Mouse (Mus musculus): ENCODE results near the gene Zscan2.
A peak's percentile ranks its signal among the peaks of the same experiment; 100 is the strongest.

Zscan2 gene

DNA sequence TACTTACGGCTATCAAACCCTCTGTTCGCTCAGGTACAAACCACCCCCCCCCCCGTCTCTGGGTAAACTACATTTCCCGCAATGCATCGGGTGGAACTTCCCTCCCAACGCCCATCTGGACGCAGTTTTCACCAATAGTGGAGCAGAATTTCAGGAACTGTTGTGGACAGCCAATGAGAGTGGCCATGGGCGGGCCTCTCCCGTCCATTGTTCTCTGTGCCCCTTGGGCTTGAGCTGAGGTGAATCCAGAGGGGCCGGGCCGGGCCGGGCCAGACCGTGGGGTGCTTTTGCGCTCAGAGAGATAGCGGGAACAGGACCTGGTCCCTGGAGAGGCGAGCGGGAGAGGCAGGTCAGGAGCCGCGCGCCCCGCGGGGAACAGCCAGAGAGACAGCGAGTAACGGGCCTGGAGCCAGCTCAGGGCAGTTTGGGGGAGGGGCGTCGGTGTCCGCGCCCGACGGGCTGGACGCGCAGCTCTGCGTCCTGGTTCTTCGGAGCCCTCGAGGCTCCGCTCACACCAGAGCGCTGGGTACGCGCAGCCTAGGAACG lies at the start of gene Zscan2:
Zscan2 (plus strand) TSS at position 192 of the 546 bp plus-strand sequence.
- peak; percentile 71 to 82 for DNase-seq (ENCODE audit: low spot score in 2 of 2)

GRCm38 (mm10) chr7:80813397-80813796 lies 47.3 kb upstream of the Zscan2 start:
- no peak for DNase-seq (ENCODE audit: low spot score in 2 of 2)

GRCm38 (mm10) chr7:80816641-80817040 lies 44.1 kb upstream of the Zscan2 start:
- DNase-seq (ENCODE audit: low spot score in 2 of 2) = no peak

DNA sequence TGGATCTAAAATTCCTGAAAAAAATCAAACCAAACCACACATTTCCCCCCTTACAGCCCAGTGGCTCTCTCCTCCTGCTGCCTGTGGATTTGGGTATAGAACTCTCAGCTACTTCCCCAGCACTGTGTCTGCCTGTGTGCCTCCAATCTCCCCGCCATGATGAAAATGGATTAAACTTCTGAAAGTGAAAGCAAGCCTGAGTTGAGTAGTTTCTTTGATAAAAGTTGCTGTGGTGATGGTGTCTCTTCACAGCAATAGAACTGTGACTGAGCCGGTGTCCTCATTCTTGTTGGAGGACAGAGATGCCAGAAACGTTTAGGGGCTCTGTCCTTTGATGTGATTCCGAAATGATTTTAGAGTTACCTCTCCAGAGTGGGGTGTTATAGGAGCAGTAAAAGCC lies 39.9 kb upstream of the Zscan2 start:
- no peak for DNase-seq (ENCODE audit: low spot score in 2 of 2)

GRCm38 (mm10) chr7:80823267-80823666 lies 37.5 kb upstream of the Zscan2 start:
- no peak for DNase-seq (ENCODE audit: low spot score in 2 of 2)

GRCm38 (mm10) chr7:80823875-80824682 lies 36.6 kb upstream of the Zscan2 start:
- DNase-seq (ENCODE audit: low spot score in 2 of 2) = no peak

- DNase-seq (ENCODE audit: low spot score in 2 of 2) = no peak
Measured at GRCm38 (mm10) chr7:80825843-80826403, 34.8 kb upstream of the Zscan2 start, which contains the start of gene Iqgap1. Gene Iqgap1, minus strand, starts transcription at chr7:80825974.

DNA sequence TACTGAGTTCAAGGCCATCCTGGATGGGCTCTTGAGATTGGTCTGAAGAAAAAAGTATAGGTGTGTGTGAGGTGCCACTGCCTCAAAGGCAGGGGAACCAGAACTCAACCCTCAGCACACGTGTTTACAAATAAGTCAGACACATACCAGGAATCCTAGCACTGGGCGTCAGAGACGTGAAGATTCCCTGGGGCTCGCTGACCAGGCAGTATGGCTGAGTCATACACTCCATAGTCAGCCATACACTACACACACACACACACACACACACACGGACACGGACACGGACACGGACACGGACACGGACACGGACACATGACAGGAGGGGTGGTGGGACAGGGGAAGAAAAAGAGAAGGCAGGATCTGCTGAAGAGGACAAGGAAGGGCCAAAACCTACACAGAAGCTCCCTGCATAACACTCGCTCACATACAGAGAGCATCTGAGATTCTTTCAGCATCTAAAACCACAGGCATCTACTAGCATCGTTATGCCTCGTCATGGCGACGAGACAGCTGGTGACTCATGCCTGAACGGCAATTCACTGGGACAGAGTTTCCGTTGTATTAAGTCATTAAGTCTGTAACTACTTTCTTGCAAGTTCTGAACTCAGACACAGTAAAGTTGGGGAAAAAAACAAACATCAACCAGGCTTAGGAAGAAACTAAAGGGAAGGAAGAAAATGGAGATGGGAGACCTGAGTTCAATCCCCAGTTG lies 32.4 kb upstream of the Zscan2 start:
- DNase-seq (ENCODE audit: low spot score in 2 of 2) = no peak

- DNase-seq (ENCODE audit: low spot score in 2 of 2) = no peak
Measured at GRCm38 (mm10) chr7:80830193-80830803, 30.4 kb upstream of the Zscan2 start.

DNA sequence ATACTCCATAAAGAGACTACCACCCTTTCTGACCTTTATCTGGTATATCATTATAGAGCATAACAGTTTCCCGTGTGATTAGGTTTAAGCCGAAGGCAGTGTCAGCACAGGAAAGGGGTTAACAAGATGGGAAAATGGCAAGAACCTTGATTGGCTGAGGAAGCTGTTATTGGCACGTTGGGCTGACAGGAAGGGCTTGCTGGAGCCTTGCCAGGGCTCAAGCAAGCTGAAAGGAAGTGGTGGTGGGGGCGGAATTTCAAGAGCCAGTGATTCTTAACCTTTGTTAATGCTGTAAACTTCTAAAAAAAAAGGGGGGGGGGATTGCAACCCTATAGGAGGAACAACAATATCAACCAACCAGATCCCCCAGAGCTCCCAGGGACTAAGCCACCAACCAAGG lies 28.5 kb upstream of the Zscan2 start:
- peak in 1 of 2 experiments; percentile 73 for DNase-seq (ENCODE audit: low spot score in 2 of 2)

DNA sequence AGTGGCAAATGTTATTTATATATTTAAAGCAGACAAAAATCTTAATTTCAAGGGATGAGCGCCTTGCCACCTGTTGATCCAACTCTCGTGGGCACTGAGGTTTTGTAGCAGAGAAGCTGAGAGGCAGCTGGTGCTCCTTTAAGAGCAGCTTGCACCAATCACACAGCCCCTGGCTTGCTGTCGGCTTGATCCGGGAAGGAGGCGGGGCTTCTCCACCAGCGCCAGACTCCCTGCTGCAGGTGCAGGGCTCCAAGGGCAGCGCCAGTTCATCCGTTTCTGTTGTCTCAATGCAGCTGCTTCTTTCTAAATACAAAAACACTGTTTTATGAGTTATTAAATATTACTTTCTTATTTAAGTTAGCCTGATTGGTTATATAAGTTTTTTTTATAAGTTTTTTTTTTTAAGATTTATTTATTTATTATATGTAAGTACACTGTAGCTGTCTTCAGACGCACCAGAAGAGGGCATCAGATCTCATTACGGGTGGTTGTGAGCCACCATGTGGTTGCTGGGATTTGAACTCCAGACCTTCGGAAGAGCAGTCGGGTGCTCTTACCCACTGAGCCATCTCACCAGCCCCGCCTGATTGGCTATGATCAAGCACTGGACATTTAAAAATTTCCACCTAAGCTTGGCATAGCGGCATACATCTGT lies 27.6 kb upstream of the Zscan2 start:
- DNase-seq (ENCODE audit: low spot score in 2 of 2) = peak in 1 of 2 experiments; percentile 67

- DNase-seq (ENCODE audit: low spot score in 2 of 2) = no peak
Measured at GRCm38 (mm10) chr7:80833651-80834532, 26.8 kb upstream of the Zscan2 start.

DNA sequence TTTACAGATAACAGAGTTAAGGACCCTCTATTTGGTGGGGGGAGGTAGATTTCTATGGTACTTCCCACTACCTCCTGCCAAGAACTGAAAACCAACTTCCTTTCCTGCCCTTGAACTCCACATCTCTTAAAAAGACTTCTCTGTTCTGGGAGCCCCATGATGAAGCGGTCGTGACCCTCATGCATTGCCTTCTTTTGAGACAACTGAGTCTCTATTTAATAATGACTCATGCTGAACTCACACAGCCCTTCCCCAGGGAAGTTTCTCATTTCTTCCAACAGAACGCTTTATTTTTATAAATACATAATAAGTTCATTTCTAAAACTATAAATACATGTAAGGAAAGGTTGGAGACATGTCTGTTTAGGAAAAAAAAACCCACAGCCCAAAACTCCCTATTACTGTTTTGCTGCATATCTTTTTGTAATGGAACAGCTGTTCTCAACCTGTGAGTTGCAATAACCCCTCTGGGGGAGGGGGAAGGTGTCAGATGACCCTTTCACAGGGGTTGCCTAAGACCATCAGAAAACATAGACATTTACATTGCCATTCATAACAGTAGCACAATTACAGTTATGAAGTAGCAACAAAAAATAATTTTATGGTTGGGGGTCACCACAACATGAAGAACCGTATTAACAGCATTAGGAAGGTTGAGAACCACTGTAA lies 24.6 kb upstream of the Zscan2 start:
- no peak for DNase-seq (ENCODE audit: low spot score in 2 of 2)

DNA sequence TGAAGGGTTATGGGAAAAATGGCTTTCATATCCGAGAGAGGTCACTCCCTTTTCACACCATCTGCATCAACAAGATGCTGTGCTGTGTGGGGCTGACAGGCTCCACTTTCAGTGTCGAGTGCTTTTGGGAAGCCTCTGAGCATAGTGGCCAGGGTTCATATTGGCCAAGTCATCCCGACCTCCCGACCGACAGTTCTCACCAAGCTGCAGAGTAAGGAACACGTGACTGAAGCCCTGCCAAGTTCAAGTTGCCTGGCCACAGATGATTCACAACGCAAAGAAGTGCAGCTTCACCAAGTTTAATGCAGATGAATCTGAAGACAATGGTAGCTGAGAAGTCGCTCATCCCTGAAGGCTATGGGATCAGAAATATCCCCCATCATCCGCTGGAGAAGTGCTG lies 23.0 kb upstream of the Zscan2 start:
- no peak for DNase-seq (ENCODE audit: low spot score in 2 of 2)

DNA sequence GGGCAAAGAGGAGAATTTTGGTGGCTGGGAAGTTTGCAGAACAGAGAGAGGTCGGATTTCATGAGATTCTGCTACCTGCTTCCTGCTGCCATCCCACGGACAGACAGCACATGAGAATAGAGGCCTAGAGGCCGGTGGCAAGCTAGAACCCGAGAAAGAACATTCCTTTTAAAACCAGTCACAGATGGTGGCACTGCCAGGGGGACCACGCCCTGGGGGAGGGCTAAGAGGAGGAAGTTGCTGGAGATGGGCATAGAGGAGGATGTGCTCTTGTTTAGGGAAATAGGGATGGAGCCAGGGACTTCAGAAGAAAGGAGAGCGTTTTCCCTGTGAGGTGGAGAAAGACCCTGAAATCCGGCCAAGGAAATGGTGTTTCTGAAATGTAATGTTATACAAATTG lies 22.5 kb upstream of the Zscan2 start:
- no peak for DNase-seq (ENCODE audit: low spot score in 2 of 2)

DNA sequence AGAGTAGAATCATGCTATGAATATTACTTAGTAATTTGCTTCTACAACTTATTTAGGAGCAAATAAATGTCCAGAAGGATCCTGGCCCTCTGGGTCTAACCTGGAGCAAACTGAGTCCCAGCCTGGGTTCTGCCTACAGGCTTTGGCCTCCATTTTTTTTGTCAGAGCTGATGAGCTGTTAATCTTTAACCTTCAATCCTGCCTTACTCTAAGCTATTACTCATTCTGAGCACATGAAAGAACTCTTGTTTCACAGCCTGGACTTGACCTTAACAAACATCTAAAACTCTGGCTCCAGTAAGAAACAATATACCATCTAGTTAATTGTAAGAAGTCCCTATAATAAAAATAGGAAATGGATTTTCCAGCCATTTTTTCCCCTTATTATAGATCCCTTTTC lies 21.0 kb upstream of the Zscan2 start:
- no peak for DNase-seq (ENCODE audit: low spot score in 2 of 2)

DNA sequence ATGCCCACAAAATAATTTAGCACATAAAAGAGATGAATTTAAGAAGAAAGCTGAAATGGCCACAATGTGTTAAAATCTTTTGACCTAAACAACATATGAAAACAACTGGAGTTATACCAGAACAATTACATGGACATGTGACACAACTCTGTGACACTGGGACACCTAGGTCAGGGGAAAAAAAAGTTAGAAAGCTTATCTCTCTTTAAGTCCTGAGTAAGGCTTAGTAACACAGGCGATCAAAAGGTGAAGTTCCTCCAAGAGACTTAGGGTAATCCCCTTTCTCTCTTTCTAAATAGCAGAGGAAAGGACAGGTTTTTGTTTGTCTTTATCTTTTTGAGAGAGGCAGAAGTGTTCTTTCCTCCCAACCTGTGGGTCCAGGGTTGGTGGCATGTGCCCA lies 20.5 kb upstream of the Zscan2 start:
- DNase-seq (ENCODE audit: low spot score in 2 of 2) = no peak

- no peak for DNase-seq (ENCODE audit: low spot score in 2 of 2)
Measured at GRCm38 (mm10) chr7:80840937-80841336, 19.8 kb upstream of the Zscan2 start.

GRCm38 (mm10) chr7:80842132-80842531 lies 18.6 kb upstream of the Zscan2 start:
- DNase-seq (ENCODE audit: low spot score in 2 of 2) = no peak

DNA sequence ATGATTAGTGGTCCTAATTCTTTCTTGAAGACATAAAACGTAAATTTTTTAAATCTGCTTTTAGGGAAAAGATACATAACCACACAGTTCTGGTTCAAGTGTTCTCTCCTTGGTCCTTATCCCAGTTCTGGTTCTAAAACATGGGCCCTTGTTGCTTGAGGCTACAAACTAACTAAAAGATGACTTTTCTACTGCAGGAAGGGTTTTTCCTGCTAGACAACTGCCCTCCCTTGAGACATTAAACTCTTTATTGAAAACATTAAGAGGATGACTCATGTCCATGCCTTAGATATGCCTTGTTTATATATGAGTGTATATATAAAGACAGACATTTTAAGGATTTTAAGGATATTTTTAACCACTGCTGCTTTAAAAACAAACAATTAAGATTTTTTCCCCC lies 17.5 kb upstream of the Zscan2 start:
- DNase-seq (ENCODE audit: low spot score in 2 of 2) = no peak

Measured in spleen, postnatal 10 days (tissue).